Comparison of ENCODE assay signal across 8 mouse cellular contexts in genomic region chr2:158144750-158145527, GRCm38 (mm10). TPM values are rescaled to one million over a fixed set of nuclear protein-coding genes. Genes with fewer than 3 reads are reported as not detected.
A peak's percentile ranks its signal among the peaks of the same experiment; 100 is the strongest.
DNase-seq lines count a peak whose midpoint lies in the region; ATAC-seq lines count a peak whose summit lies in the region.

No protein-coding gene starts in this region.

- WGBS in heart, embryonic 12.5 days, result 64% methylated on average over 6 of the region's 6 CpGs
- 88% methylated on average over 6 of the region's 6 CpGs for WGBS in midbrain, embryonic 10.5 days
- WGBS in midbrain, embryonic 11.5 days, result 86% methylated on average over 6 of the region's 6 CpGs
- 84% methylated on average over 6 of the region's 6 CpGs for WGBS in limb, embryonic 10.5 days
- WGBS in stomach, embryonic 14.5 days, result 75% methylated on average over 6 of the region's 6 CpGs

- H3K9me3 ChIP-seq in heart, embryonic 12.5 days (replicated peaks), result no peaks in the 10 kb centered on the region
- H3K9me3 ChIP-seq in midbrain, embryonic 10.5 days (replicated peaks), result no peaks in the 10 kb centered on the region
- no peaks in the 10 kb centered on the region for H3K9me3 ChIP-seq in midbrain, embryonic 11.5 days (ENCODE audit: control insufficient read depth, low read length)
- H3K9me3 ChIP-seq in limb, embryonic 10.5 days (replicated peaks), result no peaks in the 10 kb centered on the region
- H3K9me3 ChIP-seq in stomach, embryonic 14.5 days (ENCODE audit: control insufficient read depth, low read depth, low read length), result no peaks in the 10 kb centered on the region

- H3K27me3 ChIP-seq in heart, embryonic 12.5 days (replicated peaks), result no peaks in the 10 kb centered on the region
- peaks cover 32% of the 10 kb centered on the region for H3K27me3 ChIP-seq in midbrain, embryonic 10.5 days (ENCODE audit: low read depth, poor library complexity, severe bottlenecking)
- no peaks in the 10 kb centered on the region; the same call in 1 of the 2 replicates for H3K27me3 ChIP-seq in midbrain, embryonic 11.5 days (ENCODE audit: control insufficient read depth, insufficient read depth, low read length)
- peaks cover 44% of the 10 kb centered on the region for H3K27me3 ChIP-seq in limb, embryonic 10.5 days (ENCODE audit: low read depth, poor library complexity, severe bottlenecking)
- H3K27me3 ChIP-seq in stomach, embryonic 14.5 days (ENCODE audit: control insufficient read depth, insufficient read depth, low read length), result no peaks in the 10 kb centered on the region

- peaks cover 58% of the 10 kb centered on the region for H3K4me1 ChIP-seq in heart, embryonic 12.5 days (replicated peaks)
- H3K4me1 ChIP-seq in midbrain, embryonic 10.5 days, result peaks cover 44% of the 10 kb centered on the region
- H3K4me1 ChIP-seq in midbrain, embryonic 11.5 days (ENCODE audit: control insufficient read depth, insufficient read depth, low read length), result peaks cover 2% of the 10 kb centered on the region
- peaks cover 29% of the 10 kb centered on the region for H3K4me1 ChIP-seq in limb, embryonic 10.5 days
- peaks cover 37% of the 10 kb centered on the region for H3K4me1 ChIP-seq in stomach, embryonic 14.5 days (ENCODE audit: control insufficient read depth, insufficient read depth, low read length)

- H3K36me3 ChIP-seq in heart, embryonic 12.5 days, result peaks cover 22% of the 10 kb centered on the region
- no peaks in the 10 kb centered on the region for H3K36me3 ChIP-seq in midbrain, embryonic 10.5 days
- no peaks in the 10 kb centered on the region for H3K36me3 ChIP-seq in midbrain, embryonic 11.5 days (ENCODE audit: control insufficient read depth, insufficient read depth, low read length)
- H3K36me3 ChIP-seq in limb, embryonic 10.5 days, result no peaks in the 10 kb centered on the region
- peaks cover 9% of the 10 kb centered on the region for H3K36me3 ChIP-seq in stomach, embryonic 14.5 days (ENCODE audit: control insufficient read depth, insufficient read depth, low read length)

- no peak for DNase-seq in heart, adult 8-10 months (ENCODE audit: low spot score)
- DNase-seq in midbrain, embryonic 10.5 days (ENCODE audit: low spot score), result no peak
- no peak for DNase-seq in midbrain, embryonic 11.5 days (ENCODE audit: low spot score, missing footprints)
- no peak for DNase-seq in limb, embryonic 10.5 days (ENCODE audit: low spot score)
- no peak for DNase-seq in adipocyte (ENCODE audit: low spot score)
- DNase-seq in urinary bladder, postnatal 36 days (ENCODE audit: low spot score in 2 of 2), result no peak

- ATAC-seq in heart, embryonic 12.5 days (ENCODE audit: insufficient number of reproducible peaks, low FRiP score), result no peak
- no peak for ATAC-seq in midbrain, embryonic 11.5 days (ENCODE audit: low FRiP score)
- no peak for ATAC-seq in stomach, embryonic 14.5 days (ENCODE audit: insufficient number of reproducible peaks, insufficient read depth, low FRiP score, low read depth)

- H3K9ac ChIP-seq in heart, embryonic 12.5 days, result peak overlapping the region; percentile 91
- H3K9ac ChIP-seq in midbrain, embryonic 11.5 days (ENCODE audit: low read length), result no peak overlapping the region
- 0 out of 2 replicates have a peak overlapping the region, but pooled peaks have one; percentile 40 for H3K9ac ChIP-seq in stomach, embryonic 14.5 days (replicated peaks; ENCODE audit: low read depth, low read length)

- peak overlapping the region; percentile 76 for H3K4me2 ChIP-seq in heart, embryonic 12.5 days
- no peak overlapping the region for H3K4me2 ChIP-seq in midbrain, embryonic 11.5 days
- H3K4me2 ChIP-seq in stomach, embryonic 14.5 days (replicated peaks; ENCODE audit: low read depth, low read length), result peak overlapping the region; percentile 68

- H3K4me3 ChIP-seq in heart, embryonic 12.5 days, result peak overlapping the region; percentile 66
- H3K4me3 ChIP-seq in midbrain, embryonic 10.5 days, result 0 out of 2 replicates have a peak overlapping the region, but pooled peaks have one; percentile 52
- no peak overlapping the region for H3K4me3 ChIP-seq in midbrain, embryonic 11.5 days (ENCODE audit: low read depth, low read length)
- 0 out of 2 replicates have a peak overlapping the region, but pooled peaks have one; percentile 52 for H3K4me3 ChIP-seq in limb, embryonic 10.5 days
- peak overlapping the region; percentile 49 for H3K4me3 ChIP-seq in stomach, embryonic 14.5 days (ENCODE audit: low read depth, low read length)

- H3K27ac ChIP-seq in heart, embryonic 12.5 days (ENCODE audit: poor library complexity, severe bottlenecking), result peak overlapping the region; percentile 98
- no peak overlapping the region for H3K27ac ChIP-seq in midbrain, embryonic 10.5 days (replicated peaks)
- no peak overlapping the region for H3K27ac ChIP-seq in midbrain, embryonic 11.5 days (ENCODE audit: low read depth, low read length)
- no peak overlapping the region for H3K27ac ChIP-seq in limb, embryonic 10.5 days
- H3K27ac ChIP-seq in stomach, embryonic 14.5 days (ENCODE audit: low read length), result no peak overlapping the region; the same call in 1 of the 2 replicates

RNA-seq across cellular contexts. Expression of gene Tgm2, which starts 1.3 kb away (rescaled TPM):
- polyA plus RNA-seq in heart, embryonic 12.5 days (2016; fragmentation: Nextera tagmentation; extraction: Ambion mirVana), result 227 and 231 TPM in 2 replicates
- 100 to 1,000 TPM; 211 to 296 (median 238) TPM for total RNA-seq in heart, adult 8-10 months (2022)
- polyA plus RNA-seq in midbrain, embryonic 10.5 days (2016; fragmentation: Nextera tagmentation; extraction: Ambion mirVana), result 9.0 and 10.0 TPM in 2 replicates
- 5.8 and 6.5 TPM in 2 replicates for polyA plus RNA-seq in midbrain, embryonic 11.5 days (2014; fragmentation: Nextera tagmentation; extraction: Ambion mirVana)
- polyA plus RNA-seq in limb, embryonic 10.5 days (2016; fragmentation: Nextera tagmentation; extraction: Ambion mirVana), result 3.7 and 5.5 TPM in 2 replicates
- 56.0 and 63.4 TPM in 2 replicates for polyA plus RNA-seq in stomach, embryonic 14.5 days (2014; fragmentation: Nextera tagmentation; extraction: Ambion mirVana)
